Mouse (Mus musculus) CD4-positive naive resting alpha-beta T cell, adult 57 days (primary cell): ENCODE measurements around the gene Gstt2. TPM values are rescaled to one million over a fixed set of nuclear protein-coding genes. Genes with fewer than 3 reads are reported as not detected.

Source experiments
- total RNA-seq: library from RNA; stranded (reverse); gene quantifications from one replicate; pipeline ENCODE4 v1.2.4, GENCODE M21; 2023

Gene Gstt2
- total RNA-seq: 14.0 TPM

DNA sequence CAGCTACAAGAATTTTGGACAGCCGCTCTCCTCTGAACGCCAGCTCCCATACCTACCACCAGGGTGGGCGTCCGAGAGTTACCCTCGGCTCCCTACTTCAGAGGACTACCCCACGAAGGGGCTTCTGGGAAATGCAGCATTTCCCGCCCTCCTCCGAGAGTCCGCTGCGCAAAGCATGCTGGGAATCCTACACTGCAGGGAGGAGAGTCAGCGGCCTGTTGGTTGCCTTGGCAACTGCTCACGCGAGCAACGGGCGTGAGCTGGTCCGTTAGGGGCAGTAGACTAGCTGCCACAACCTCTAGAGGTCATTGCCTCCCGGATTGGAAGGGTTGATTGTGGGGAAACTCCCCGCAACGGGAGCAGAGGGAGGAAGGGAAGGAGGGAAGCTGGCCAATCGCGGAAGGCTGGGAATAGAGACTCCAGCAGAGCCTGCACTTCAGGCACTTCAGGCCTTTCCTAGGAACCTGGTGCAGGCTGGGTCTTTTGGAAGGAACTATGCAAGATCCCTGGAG, at the start of gene Gstt2:
Gstt2 (minus strand) TSS at position 177 of the 512 bp plus-strand sequence.

GRCm38 (mm10) chr10:75859786-75860470, 22.7 kb upstream of the Gstt2 start, which contains the start of gene Mif:
TSS of gene Mif (minus strand) at chr10:75860240.

DNA sequence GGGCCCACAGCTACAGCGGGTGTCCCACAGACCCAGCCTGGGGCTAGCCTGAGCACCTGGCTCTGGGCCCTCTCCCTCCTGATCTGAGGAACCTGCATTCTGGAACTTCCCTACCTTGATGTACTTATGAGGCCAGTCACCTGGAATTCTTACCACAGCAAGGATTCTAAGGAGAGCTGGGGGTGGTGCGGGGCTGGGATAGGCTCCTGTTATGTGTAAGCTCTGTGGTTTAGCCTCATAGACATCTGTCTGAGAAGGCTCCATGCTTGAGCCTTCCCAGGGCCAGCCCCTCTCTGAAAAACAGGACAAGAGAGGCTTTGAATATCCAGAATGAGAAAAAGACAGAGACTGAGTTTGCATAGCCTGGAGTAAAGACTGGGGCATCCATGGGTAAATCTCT, 14.8 kb downstream of the Gstt2 start, which contains the start of gene Gstt4:
Gstt4 (minus strand) TSS at position 101 of the 400 bp plus-strand sequence.

DNA sequence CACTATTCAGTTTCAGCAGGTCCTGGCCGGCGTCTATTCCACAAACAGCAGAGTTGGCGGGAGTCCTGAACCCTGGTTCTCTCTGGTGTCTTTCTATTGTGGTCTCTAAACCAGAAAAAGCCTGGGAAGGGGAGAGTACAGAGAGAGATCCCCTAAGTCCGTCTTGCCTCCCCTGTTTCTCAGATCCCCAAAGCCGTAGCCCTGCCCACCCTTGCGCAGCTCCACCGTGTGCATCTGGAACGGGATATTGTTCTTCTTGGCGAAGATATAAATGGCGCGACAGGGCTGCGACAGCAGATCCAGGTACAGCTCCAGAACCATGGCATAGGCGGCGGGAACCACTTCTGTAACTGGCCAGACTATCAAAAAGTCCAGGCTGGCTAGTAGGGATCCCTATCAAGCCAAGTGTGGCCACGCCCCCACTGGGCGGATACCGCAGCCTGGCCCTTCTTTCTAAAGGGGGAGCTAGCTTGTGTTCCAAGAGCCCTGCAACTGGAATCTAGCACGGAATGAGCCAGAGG, 39.0 kb downstream of the Gstt2 start, which contains the start of gene Gstt1:
Gstt1 (minus strand) TSS at position 409 of the 521 bp plus-strand sequence.

Other genes with a start within 250 kb of the Gstt2 start
- gene Ggt5, start 248.1 kb downstream of the Gstt2 start, total RNA-seq: 30.5 TPM
- gene Susd2, start 193.4 kb downstream of the Gstt2 start, total RNA-seq: 4.7 TPM
- 110 TPM for gene Cabin1, start 73.1 kb downstream of the Gstt2 start, total RNA-seq
- gene Ddt, start 64.0 kb downstream of the Gstt2 start, total RNA-seq: 23.0 TPM
- gene Gm20441, start 56.5 kb downstream of the Gstt2 start, total RNA-seq: not detected
- 2.9 TPM for gene Gstt3, start 56.0 kb downstream of the Gstt2 start, total RNA-seq
- gene Gstt1, start 38.8 kb downstream of the Gstt2 start, total RNA-seq: 1.8 TPM
- gene Gstt4, start 14.9 kb downstream of the Gstt2 start, total RNA-seq: not detected
- 269 TPM for gene Mif, start 22.8 kb upstream of the Gstt2 start, total RNA-seq
- 4.7 TPM for gene Derl3, start 56.0 kb upstream of the Gstt2 start, total RNA-seq
- gene Smarcb1, start 84.2 kb upstream of the Gstt2 start, total RNA-seq: 50.6 TPM
- gene Chchd10, start 95.7 kb upstream of the Gstt2 start, total RNA-seq: 28.0 TPM
- 1.9 TPM for gene Mmp11, start 99.1 kb upstream of the Gstt2 start, total RNA-seq
- not detected for gene Gm867, start 103.2 kb upstream of the Gstt2 start, total RNA-seq
- gene Vpreb3, start 105.6 kb upstream of the Gstt2 start, total RNA-seq: 3.4 TPM
- 1.2 TPM for gene Gm5134, start 117.1 kb upstream of the Gstt2 start, total RNA-seq
- gene Zfp280b, start 195.2 kb upstream of the Gstt2 start, total RNA-seq: 17.6 TPM